Mouse (Mus musculus) neural tube, embryonic 14.5 days (tissue): ENCODE results near the gene 4930469K13Rik. TPM values are rescaled to one million over a fixed set of nuclear protein-coding genes. Genes with fewer than 3 reads are reported as not detected.

Source experiments
- ATAC-seq: fragments of 200-750 bp; cut with Nextera tagmentation; 2 replicates; pipeline ENCODE4 v1.8.0; 2017; ENCODE audit warnings: low read depth, mild to moderate bottlenecking, moderate TSS enrichment, moderate library complexity
- H3K27ac ChIP-seq: fragments of 300-500 bp; sonication (generic); 2 replicates; pipeline ENCODE4 v1.5.1; 2014; ENCODE audit warnings: low read depth, mild to moderate bottlenecking, control low read depth, low read length, moderate library complexity, mixed read lengths
- H3K27me3 ChIP-seq: fragments of 300-500 bp; sonication (generic); 2 replicates; pipeline ENCODE4 v1.6.1; 2014; ENCODE audit warnings: low read length; ENCODE audit not compliant: control insufficient read depth, insufficient read depth
- H3K36me3 ChIP-seq: fragments of 300-500 bp; sonication (generic); 2 replicates; pipeline ENCODE4 v1.6.1; 2014; ENCODE audit warnings: low read length, mixed read lengths; ENCODE audit not compliant: control insufficient read depth, insufficient read depth
- H3K4me1 ChIP-seq: fragments of 300-500 bp; sonication (generic); 2 replicates; pipeline ENCODE4 v1.6.1; 2014; ENCODE audit warnings: low read length; ENCODE audit not compliant: control insufficient read depth, insufficient read depth
- H3K4me2 ChIP-seq: fragments of 300-500 bp; sonication (generic); 2 replicates; pipeline ENCODE4 v1.6.1; 2014; ENCODE audit warnings: mild to moderate bottlenecking, low read depth, low read length, control low read depth
- H3K4me3 ChIP-seq: fragments of 300-500 bp; sonication (generic); 2 replicates; pipeline ENCODE4 v1.5.1; 2014; ENCODE audit warnings: low read depth, low read length, control low read depth, mixed read lengths
- H3K9ac ChIP-seq: fragments of 300-500 bp; sonication (generic); replicated peaks from 2 replicates; pipeline ENCODE4 v1.6.1; 2014; ENCODE audit warnings: low read depth, mild to moderate bottlenecking, control low read depth, low read length, mixed read lengths
- H3K9me3 ChIP-seq: fragments of 300-500 bp; sonication (generic); 2 replicates; pipeline ENCODE4 v1.6.1; 2016; ENCODE audit warnings: low read length; ENCODE audit not compliant: control insufficient read depth
- WGBS: fragments of 180-500 bp; shearing (Covaris S2); extraction: QIAGEN DNeasy Blood & Tissue Kit; methylation state at CpG from one replicate; pipeline ENCODE4 v1.1.7; 2014; 5-methylcytosine and 5-hydroxymethylcytosine counted together
- polyA plus RNA-seq: library from polyadenylated mRNA; unstranded; fragments of >200 nt; fragmentation: Nextera tagmentation; extraction: Ambion mirVana; gene quantifications from 2 replicates; pipeline ENCODE4 v1.2.1, GENCODE M21; 2014

Gene 4930469K13Rik
- polyA plus RNA-seq, 1 experiment from 2014 or later = 41.4 TPM

GRCm38 (mm10) chr11:34050643-34051042 lies 47.7 kb downstream of the 4930469K13Rik start:
- ATAC-seq = no peak
- H3K36me3 ChIP-seq = no peaks in the 10 kb centered on the region

GRCm38 (mm10) chr11:34050063-34050462 lies 48.3 kb downstream of the 4930469K13Rik start:
- no peaks in the 10 kb centered on the region for H3K27me3 ChIP-seq
- WGBS = 90% methylated on average over 1 of the region's 1 CpGs

More at GRCm38 (mm10) chr11:34050643-34051042, 47.7 kb downstream of the 4930469K13Rik start:
- H3K4me1 ChIP-seq = no peaks in the 10 kb centered on the region
- 72% methylated on average over 2 of the region's 2 CpGs for WGBS
- H3K9me3 ChIP-seq = no peaks in the 10 kb centered on the region
- no peak overlapping the region for H3K27ac ChIP-seq
- H3K4me3 ChIP-seq = no peak overlapping the region
- H3K9ac ChIP-seq = no peak overlapping the region
- no peaks in the 10 kb centered on the region for H3K27me3 ChIP-seq
- no peak overlapping the region for H3K4me2 ChIP-seq

GRCm38 (mm10) chr11:34049125-34049379 lies 49.3 kb downstream of the 4930469K13Rik start:
- no peaks in the 10 kb centered on the region for H3K27me3 ChIP-seq
- H3K9me3 ChIP-seq = no peaks in the 10 kb centered on the region
- H3K27ac ChIP-seq = no peak overlapping the region
- H3K4me1 ChIP-seq = no peaks in the 10 kb centered on the region
- H3K4me3 ChIP-seq = no peak overlapping the region
- no peak overlapping the region for H3K9ac ChIP-seq
- no peaks in the 10 kb centered on the region for H3K36me3 ChIP-seq
- H3K4me2 ChIP-seq = no peak overlapping the region
- no peak for ATAC-seq
- WGBS = 94% methylated on average over 1 of the region's 1 CpGs

More at GRCm38 (mm10) chr11:34050063-34050462, 48.3 kb downstream of the 4930469K13Rik start:
- Histone ChIP-seq H3K9ac (no peak overlapping the region), H3K4me3 (no peak overlapping the region), H3K27ac (no peak overlapping the region), H3K4me2 (no peak overlapping the region), H3K9me3 (no peaks in the 10 kb centered on the region), H3K36me3 (no peaks in the 10 kb centered on the region), H3K4me1 (no peaks in the 10 kb centered on the region)
- ATAC-seq = no peak

- 93% methylated on average over 8 of the region's 8 CpGs for WGBS
- Histone ChIP-seq H3K36me3 (no peaks in the 10 kb centered on the region), H3K9ac (no peak overlapping the region), H3K27me3 (no peaks in the 10 kb centered on the region), H3K4me2 (no peak overlapping the region), H3K9me3 (no peaks in the 10 kb centered on the region), H3K4me1 (no peaks in the 10 kb centered on the region), H3K4me3 (no peak overlapping the region), H3K27ac (no peak overlapping the region)
- no peak for ATAC-seq
Measured at GRCm38 (mm10) chr11:34048375-34049124, 49.8 kb downstream of the 4930469K13Rik start.

DNA sequence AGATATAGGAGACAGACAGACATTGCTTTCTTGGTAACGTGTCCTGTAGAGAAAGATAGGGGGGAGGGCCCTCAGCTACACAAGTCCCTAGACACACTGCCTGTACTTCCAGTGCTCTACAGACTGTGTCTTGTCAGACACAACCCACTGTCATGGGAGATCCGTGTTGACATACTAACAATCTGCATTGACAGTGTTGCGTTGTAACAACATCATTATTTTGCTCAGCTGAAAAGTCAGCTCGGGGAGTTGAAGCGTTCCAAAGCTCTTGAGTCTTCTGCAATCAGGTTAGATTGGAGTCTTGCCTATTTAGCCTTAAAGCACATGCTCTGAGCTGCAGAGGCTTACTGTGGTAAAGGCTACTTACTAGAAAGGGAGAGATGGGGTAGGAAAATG lies 50.8 kb downstream of the 4930469K13Rik start:
- no peaks in the 10 kb centered on the region for H3K36me3 ChIP-seq
- no peak for ATAC-seq
- H3K4me2 ChIP-seq = no peak overlapping the region
- no peak overlapping the region for H3K9ac ChIP-seq
- no peak overlapping the region for H3K27ac ChIP-seq
- H3K4me3 ChIP-seq = no peak overlapping the region
- no peaks in the 10 kb centered on the region for H3K27me3 ChIP-seq
- 89% methylated on average over 5 of the region's 5 CpGs for WGBS
- H3K9me3 ChIP-seq = no peaks in the 10 kb centered on the region
- no peaks in the 10 kb centered on the region for H3K4me1 ChIP-seq

DNA sequence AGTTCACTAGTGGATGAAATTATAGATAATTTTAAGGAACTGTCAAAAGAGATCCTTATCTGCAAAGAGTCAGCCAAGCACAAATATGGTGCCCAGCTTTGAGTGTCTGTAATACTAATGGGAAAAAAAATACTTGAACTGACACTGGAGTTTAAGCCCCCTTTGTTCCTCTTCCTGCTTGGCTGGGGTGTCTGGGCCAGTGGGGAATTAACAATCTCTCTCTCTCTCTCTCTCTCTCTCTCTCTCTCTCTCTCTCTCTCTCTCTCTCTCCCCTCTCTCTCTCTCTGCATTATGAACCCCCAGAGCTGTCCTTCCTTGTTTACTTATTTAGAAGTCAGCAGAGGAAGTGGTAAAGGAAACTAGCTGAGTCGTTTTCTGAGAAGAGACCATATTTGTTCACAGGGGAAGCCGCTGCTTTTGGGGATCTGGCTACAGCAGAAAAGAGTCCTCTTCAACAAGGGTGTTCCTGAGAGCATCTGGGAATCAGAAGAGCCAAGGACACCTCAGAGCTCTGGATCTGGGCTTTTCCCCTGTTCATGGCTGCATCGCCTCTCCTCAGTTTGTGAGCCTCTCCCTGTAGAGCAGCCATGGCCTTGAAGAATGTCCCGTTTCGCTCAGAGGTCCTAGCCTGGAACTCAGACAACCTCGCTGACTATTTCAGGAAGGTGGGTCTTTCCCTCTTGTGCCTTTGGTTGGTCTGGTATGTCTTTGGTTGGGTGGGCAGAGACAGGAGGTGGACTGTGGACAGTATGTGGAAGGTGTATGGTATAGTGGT lies 51.4 kb downstream of the 4930469K13Rik start, which contains the start of gene Lcp2:
Lcp2 (plus strand) TSS at position 154 of the 775 bp plus-strand sequence.
- H3K9ac ChIP-seq = no peak within 1 kb of the TSS
- H3K27ac ChIP-seq = no peak within 1 kb of the TSS
- H3K4me1 ChIP-seq = no peaks in the 10 kb centered on the region
- 90% methylated on average over 6 of the region's 6 CpGs for WGBS
- H3K9me3 ChIP-seq = no peaks in the 10 kb centered on the region
- H3K4me2 ChIP-seq = no peak within 1 kb of the TSS
- no peaks in the 10 kb centered on the region for H3K36me3 ChIP-seq
- no peak for ATAC-seq
- no peak within 1 kb of the TSS for H3K4me3 ChIP-seq
- no peaks in the 10 kb centered on the region for H3K27me3 ChIP-seq

DNA sequence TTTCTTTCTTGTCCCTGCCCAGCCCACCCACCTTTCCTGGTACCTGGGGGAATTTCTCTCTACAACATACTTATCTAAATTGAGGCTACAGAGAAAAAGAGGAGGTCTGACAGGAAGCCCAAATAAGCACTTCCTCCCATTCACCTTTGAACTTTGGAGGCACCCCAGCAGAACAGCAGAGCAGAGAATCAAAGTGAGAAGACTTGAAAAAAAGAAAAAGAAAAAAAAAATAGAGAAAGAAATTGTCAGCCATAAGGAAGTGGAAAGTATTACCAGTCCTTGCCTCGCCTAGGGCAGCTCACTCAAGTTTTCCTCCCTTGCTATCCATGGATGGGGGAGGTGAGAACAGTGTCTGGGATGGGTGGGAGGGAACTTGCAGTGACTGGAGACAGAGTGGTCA lies 55.5 kb downstream of the 4930469K13Rik start:
- H3K4me2 ChIP-seq = no peak overlapping the region
- H3K4me3 ChIP-seq = no peak overlapping the region
- no peaks in the 10 kb centered on the region for H3K9me3 ChIP-seq
- no peak overlapping the region for H3K27ac ChIP-seq
- H3K27me3 ChIP-seq = no peaks in the 10 kb centered on the region
- H3K4me1 ChIP-seq = no peaks in the 10 kb centered on the region
- ATAC-seq = no peak
- no peaks in the 10 kb centered on the region for H3K36me3 ChIP-seq
- WGBS = 76% methylated on average over 1 of the region's 1 CpGs
- no peak overlapping the region for H3K9ac ChIP-seq

DNA sequence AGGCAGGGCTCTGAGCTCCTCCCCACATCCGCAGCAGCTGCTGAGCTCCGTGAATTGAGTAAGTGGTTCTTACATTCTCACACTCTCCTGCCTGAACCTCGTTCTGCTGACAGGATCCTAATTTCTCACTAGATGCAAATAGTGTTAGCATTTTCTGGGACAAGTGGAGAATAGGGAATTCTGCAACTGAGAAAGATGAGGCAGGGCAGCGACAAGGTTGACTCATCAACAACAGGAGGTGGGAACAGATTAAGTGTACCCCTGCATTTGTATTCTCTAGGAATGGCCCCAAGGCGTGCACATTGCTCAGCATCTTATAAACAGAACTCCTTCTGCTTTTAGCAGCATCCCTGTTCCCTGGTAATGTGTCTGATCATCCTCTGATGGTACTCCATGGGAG lies 58.3 kb downstream of the 4930469K13Rik start:
- no peaks in the 10 kb centered on the region for H3K9me3 ChIP-seq
- H3K27me3 ChIP-seq = no peaks in the 10 kb centered on the region
- no peaks in the 10 kb centered on the region for H3K36me3 ChIP-seq
- no peak overlapping the region for H3K27ac ChIP-seq
- 84% methylated on average over 5 of the region's 5 CpGs for WGBS
- no peak overlapping the region for H3K4me2 ChIP-seq
- no peak for ATAC-seq
- H3K9ac ChIP-seq = no peak overlapping the region
- H3K4me3 ChIP-seq = no peak overlapping the region
- H3K4me1 ChIP-seq = no peaks in the 10 kb centered on the region

DNA sequence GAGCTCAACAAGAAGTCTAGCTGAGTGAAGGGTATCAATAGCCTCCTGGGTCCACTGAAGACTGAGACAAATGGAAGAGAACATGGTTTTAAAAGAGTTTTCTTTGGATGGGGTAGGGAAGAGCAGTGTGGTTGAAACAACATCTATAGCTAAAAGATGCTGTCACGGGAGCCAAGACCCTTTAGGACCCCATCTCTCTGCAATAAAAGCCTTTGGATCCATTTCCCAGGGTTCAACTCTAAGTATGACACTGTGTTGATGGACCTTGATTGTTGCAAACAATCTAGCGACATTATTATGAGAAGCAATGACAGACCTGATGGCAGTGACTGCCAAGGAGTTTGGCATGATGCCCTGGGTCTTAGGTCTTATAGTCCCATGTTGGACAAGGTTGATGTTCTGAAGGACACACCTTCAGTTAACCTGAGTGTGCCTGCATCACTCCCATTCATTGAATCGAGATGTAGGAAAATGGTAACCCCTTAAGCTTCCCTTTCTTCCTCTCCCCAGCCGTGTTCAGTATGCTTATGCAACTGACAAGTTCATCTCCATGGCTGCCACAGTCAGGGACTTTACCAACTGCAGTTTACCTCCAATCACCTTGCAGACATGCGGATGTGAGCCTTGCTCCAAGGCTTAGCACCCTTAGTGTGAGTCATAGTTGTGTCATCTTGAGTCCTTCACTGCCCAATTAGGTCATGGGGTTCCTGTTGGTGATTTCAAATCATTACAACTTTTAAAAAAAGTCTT lies 62.3 kb downstream of the 4930469K13Rik start:
- no peak overlapping the region for H3K9ac ChIP-seq
- no peaks in the 10 kb centered on the region for H3K27me3 ChIP-seq
- WGBS = 86% methylated on average over 5 of the region's 5 CpGs
- no peaks in the 10 kb centered on the region for H3K36me3 ChIP-seq
- no peak overlapping the region for H3K27ac ChIP-seq
- no peaks in the 10 kb centered on the region for H3K4me1 ChIP-seq
- no peak overlapping the region for H3K4me2 ChIP-seq
- ATAC-seq = no peak
- H3K9me3 ChIP-seq = no peaks in the 10 kb centered on the region
- H3K4me3 ChIP-seq = no peak overlapping the region
